Mouse (Mus musculus) midbrain, postnatal 0 days (tissue): ENCODE measurements around the gene Terb1. TPM values are rescaled to one million over a fixed set of nuclear protein-coding genes. Genes with fewer than 3 reads are reported as not detected.

Experiments
- ATAC-seq: fragments of 200-750 bp; cut with Nextera tagmentation; 2 replicates; pipeline ENCODE4 v1.8.0; 2017; ENCODE audit warnings: moderate number of reproducible peaks, mild to moderate bottlenecking, moderate TSS enrichment, moderate library complexity; ENCODE audit not compliant: low FRiP score
- DNase-seq: peaks from one replicate; pipeline ENCODE4 v3.0.0-alpha.2; 2015; ENCODE audit warnings: low spot score
- H3K27ac ChIP-seq: fragments of 300-500 bp; sonication (generic); 2 replicates; pipeline ENCODE4 v1.5.1; 2014; ENCODE audit warnings: low read depth, mild to moderate bottlenecking, low read length, mixed read lengths
- H3K27me3 ChIP-seq: fragments of 300-500 bp; sonication (generic); 2 replicates; pipeline ENCODE4 v1.6.1; 2014; ENCODE audit warnings: low read length, control low read depth, mixed read lengths; ENCODE audit not compliant: insufficient read depth
- H3K36me3 ChIP-seq: fragments of 300-500 bp; sonication (generic); 2 replicates; pipeline ENCODE4 v1.6.1; 2014; ENCODE audit warnings: low read length, control low read depth, mixed read lengths; ENCODE audit not compliant: insufficient read depth
- H3K4me1 ChIP-seq: fragments of 300-500 bp; sonication (generic); 2 replicates; pipeline ENCODE4 v1.6.1; 2014; ENCODE audit warnings: mild to moderate bottlenecking, control low read depth, antibody characterized with exemption, low read length, mixed read lengths; ENCODE audit not compliant: insufficient read depth
- H3K4me2 ChIP-seq: fragments of 300-500 bp; sonication (generic); 2 replicates; pipeline ENCODE4 v1.6.1; 2014; ENCODE audit warnings: low read depth, mild to moderate bottlenecking, low read length, mixed read lengths; ENCODE audit not compliant: poor library complexity, severe bottlenecking
- H3K4me3 ChIP-seq: fragments of 300-500 bp; sonication (generic); 2 replicates; pipeline ENCODE4 v1.5.1; 2014; ENCODE audit warnings: low read depth, mild to moderate bottlenecking, low read length, moderate library complexity
- H3K9ac ChIP-seq: fragments of 300-500 bp; sonication (generic); replicated peaks from 2 replicates; pipeline ENCODE4 v1.6.1; 2014; ENCODE audit warnings: mild to moderate bottlenecking, low read length, moderate library complexity, mixed read lengths; ENCODE audit not compliant: poor library complexity, severe bottlenecking
- H3K9me3 ChIP-seq: fragments of 300-500 bp; sonication (generic); 2 replicates; pipeline ENCODE4 v1.6.1; 2016; ENCODE audit warnings: low read length, control low read depth
- CTCF ChIP-seq: IDR thresholded peaks from 2 replicates; pipeline ENCODE4 v1.5.1; 2016; ENCODE audit warnings: antibody characterized with exemption, mild to moderate bottlenecking
- WGBS: fragments of 180-500 bp; shearing (Covaris S2); extraction: QIAGEN DNeasy Blood & Tissue Kit; methylation state at CpG from one replicate; pipeline ENCODE4 v1.1.7; 2014; 5-methylcytosine and 5-hydroxymethylcytosine counted together
- polyA plus RNA-seq: library from polyadenylated mRNA; unstranded; fragments of >200 nt; fragmentation: Nextera tagmentation; extraction: Ambion mirVana; gene quantifications from 2 replicates; pipeline ENCODE4 v1.2.1, GENCODE M21; 2015
- total RNA-seq: library from RNA; depleted of rRNA; stranded (reverse); fragments of >200 nt; gene quantifications from 2 replicates; pipeline ENCODE4 v1.2.3, GENCODE M21; 2014

Terb1 gene
- total and polyA plus RNA-seq, 2 experiments from 2014 or later, result 0.68 to 0.71 TPM

DNA sequence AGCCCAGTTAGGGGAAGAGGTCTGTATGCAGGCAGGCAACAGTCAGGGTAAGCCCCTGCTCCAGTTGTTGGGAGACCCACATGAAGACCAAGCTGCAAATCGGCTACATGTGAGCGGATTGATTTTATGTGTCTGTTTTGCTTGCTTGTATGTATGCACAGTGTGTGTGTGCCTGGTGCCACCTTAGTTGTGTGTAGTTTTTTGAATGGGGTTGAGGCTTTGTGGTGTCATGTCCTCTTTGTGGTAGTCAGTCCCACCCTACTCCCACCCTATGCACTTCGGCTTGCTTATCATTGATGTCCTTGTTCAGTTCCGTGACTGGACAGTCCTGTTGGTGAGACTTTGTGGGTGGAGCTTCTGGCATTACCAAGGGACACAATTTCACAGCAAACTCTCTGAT lies 95.9 kb downstream of the Terb1 start:
- no peaks in the 10 kb centered on the region for H3K4me1 ChIP-seq
- no peak for TF ChIP-seq CTCF
- 75% methylated on average over 4 of the region's 4 CpGs for WGBS

DNA sequence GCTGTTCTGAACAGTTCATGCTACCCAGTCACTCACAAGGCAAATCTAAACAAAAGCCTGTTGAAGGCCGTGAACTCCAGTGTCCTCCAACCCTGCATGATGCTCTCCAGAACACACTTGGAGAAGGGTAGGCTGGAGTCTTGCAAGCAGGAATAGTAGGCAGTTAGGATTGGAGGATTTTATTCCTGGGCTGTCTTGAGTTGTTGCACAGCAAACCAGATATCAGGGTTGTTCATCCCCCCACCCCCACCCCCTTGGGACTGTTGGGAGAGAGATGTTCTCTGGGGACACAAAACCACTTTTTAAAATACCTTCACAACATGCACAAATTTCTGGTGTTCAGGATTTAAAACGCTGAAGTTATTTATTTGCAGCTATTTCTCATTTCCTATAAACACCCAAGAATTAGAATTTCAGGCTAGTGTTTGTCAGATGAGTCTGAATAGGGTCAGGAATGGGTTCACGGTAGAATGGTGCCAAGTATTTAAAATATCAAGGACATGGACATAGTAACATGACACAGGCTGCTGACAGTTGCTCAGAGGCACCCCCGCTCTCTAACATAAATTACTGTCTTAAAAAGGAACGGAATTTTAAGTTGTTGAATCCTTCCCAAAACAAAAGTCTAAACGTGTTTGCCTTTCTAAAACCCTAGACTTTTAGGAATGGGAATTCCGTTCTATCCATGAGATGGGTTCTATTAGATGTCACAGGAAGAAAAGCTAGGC lies 96.7 kb downstream of the Terb1 start:
- ATAC-seq (no peak), DNase-seq (no peak)
- Histone ChIP-seq H3K4me3 (no peak overlapping the region), H3K27ac (no peak overlapping the region), H3K9me3 (no peaks in the 10 kb centered on the region), H3K9ac (no peak overlapping the region), H3K36me3 (0 out of 2 replicates have a peak, but pooled peaks cover 7% of the 10 kb centered on the region), H3K4me1 (no peaks in the 10 kb centered on the region), H3K4me2 (no peak overlapping the region), H3K27me3 (no peaks in the 10 kb centered on the region)
- WGBS, result 81% methylated on average over 7 of the region's 7 CpGs
- TF ChIP-seq CTCF, result no peak

More for the DNA sequence above, 95.9 kb downstream of the Terb1 start:
- DNase-seq (no peak), ATAC-seq (no peak; the same call in 1 of the 2 replicates)
- H3K27ac ChIP-seq, result no peak overlapping the region
- peaks cover 11% of the 10 kb centered on the region; the same call in 1 of the 2 replicates for H3K36me3 ChIP-seq
- H3K4me3 ChIP-seq, result no peak overlapping the region
- H3K4me2 ChIP-seq, result no peak overlapping the region
- no peak overlapping the region for H3K9ac ChIP-seq
- H3K9me3 ChIP-seq, result no peaks in the 10 kb centered on the region
- H3K27me3 ChIP-seq, result no peaks in the 10 kb centered on the region

- ATAC-seq (no peak), DNase-seq (no peak)
- Histone ChIP-seq H3K4me3 (no peak overlapping the region), H3K27ac (no peak overlapping the region), H3K4me2 (no peak overlapping the region), H3K9me3 (no peaks in the 10 kb centered on the region), H3K9ac (no peak overlapping the region), H3K36me3 (no peaks in the 10 kb centered on the region), H3K4me1 (no peaks in the 10 kb centered on the region), H3K27me3 (no peaks in the 10 kb centered on the region)
- WGBS, result 86% methylated on average over 3 of the region's 3 CpGs
- no peak for TF ChIP-seq CTCF
Measured at GRCm38 (mm10) chr8:104411972-104412371, 97.7 kb downstream of the Terb1 start.

- Histone ChIP-seq H3K4me2 (no peak overlapping the region), H3K4me1 (no peaks in the 10 kb centered on the region), H3K9ac (no peak overlapping the region), H3K9me3 (no peaks in the 10 kb centered on the region), H3K27me3 (no peaks in the 10 kb centered on the region), H3K4me3 (no peak overlapping the region), H3K27ac (no peak overlapping the region), H3K36me3 (no peaks in the 10 kb centered on the region)
- 96% methylated on average over 3 of the region's 3 CpGs for WGBS
- no peak for TF ChIP-seq CTCF
- no peak for DNase-seq
- no peak for ATAC-seq
Measured at GRCm38 (mm10) chr8:104411468-104411867, 98.2 kb downstream of the Terb1 start.

- no peak overlapping the region for H3K9ac ChIP-seq
- H3K4me3 ChIP-seq, result no peak overlapping the region
- H3K27me3 ChIP-seq, result no peaks in the 10 kb centered on the region
- H3K9me3 ChIP-seq, result no peaks in the 10 kb centered on the region
- DNase-seq (no peak), ATAC-seq (no peak)
- 35% methylated on average over 7 of the region's 7 CpGs for WGBS
- no peak for TF ChIP-seq CTCF
- no peaks in the 10 kb centered on the region for H3K36me3 ChIP-seq
- no peaks in the 10 kb centered on the region for H3K4me1 ChIP-seq
- no peak overlapping the region for H3K4me2 ChIP-seq
- H3K27ac ChIP-seq, result peak overlapping the region; percentile 6; the same call in 1 of the 2 replicates
Measured at GRCm38 (mm10) chr8:104410628-104411273, 99.0 kb downstream of the Terb1 start.
